Mouse (Mus musculus) megakaryocyte, embryonic 14.5 days (primary cell): ENCODE measurements around the gene Tubb2a. TPM values are rescaled to one million over a fixed set of nuclear protein-coding genes. Genes with fewer than 3 reads are reported as not detected.

Experiments used
- H3K27me3 ChIP-seq: replicated peaks from 2 replicates; pipeline ENCODE3; 2012; ENCODE audit warnings: inconsistent platforms
- H3K36me3 ChIP-seq: replicated peaks from 2 replicates; pipeline ENCODE3; 2012; ENCODE audit warnings: low read length, inconsistent platforms, mixed read lengths
- H3K4me1 ChIP-seq: 2 replicates; pipeline ENCODE4 v1.6.1; 2012; ENCODE audit warnings: inconsistent platforms
- H3K4me3 ChIP-seq: replicated peaks from 2 replicates; pipeline ENCODE3; 2012; ENCODE audit warnings: moderate library complexity, mild to moderate bottlenecking, inconsistent platforms
- H3K9me3 ChIP-seq: 2 replicates; pipeline ENCODE4 v1.6.1; 2012; ENCODE audit warnings: inconsistent platforms
- FLI1 ChIP-seq: IDR thresholded peaks from 2 replicates; pipeline ENCODE4 v1.6.1; 2012; ENCODE audit warnings: low read length, inconsistent platforms, mixed read lengths
- GATA1 ChIP-seq: IDR thresholded peaks from 3 replicates; pipeline ENCODE4 v1.6.1; 2012; ENCODE audit warnings: mixed read lengths, low read length, inconsistent platforms, borderline replicate concordance
- polyA plus RNA-seq: library from polyadenylated mRNA; stranded (reverse); fragments of >175 nt; gene quantifications from 2 replicates; pipeline ENCODE4 v1.2.3, GENCODE M21; 2012; ENCODE audit warnings: low replicate concordance; ENCODE audit not compliant: insufficient read depth

The Tubb2a gene
- polyA plus RNA-seq, 1 experiment, result 95.9 TPM

- peaks cover 12% of the 10 kb centered on the region for H3K9me3 ChIP-seq
- no peak overlapping the region for H3K4me3 ChIP-seq
- H3K36me3 ChIP-seq, result peaks cover 70% of the 10 kb centered on the region
- peaks cover 48% of the 10 kb centered on the region for H3K4me1 ChIP-seq
- H3K27me3 ChIP-seq, result no peaks in the 10 kb centered on the region
- TF ChIP-seq FLI1 (no peak), GATA1 (no peak)
These were observed 34.0 kb downstream of the Tubb2a start for GRCm38 (mm10) chr13:34043716-34044393.

DNA sequence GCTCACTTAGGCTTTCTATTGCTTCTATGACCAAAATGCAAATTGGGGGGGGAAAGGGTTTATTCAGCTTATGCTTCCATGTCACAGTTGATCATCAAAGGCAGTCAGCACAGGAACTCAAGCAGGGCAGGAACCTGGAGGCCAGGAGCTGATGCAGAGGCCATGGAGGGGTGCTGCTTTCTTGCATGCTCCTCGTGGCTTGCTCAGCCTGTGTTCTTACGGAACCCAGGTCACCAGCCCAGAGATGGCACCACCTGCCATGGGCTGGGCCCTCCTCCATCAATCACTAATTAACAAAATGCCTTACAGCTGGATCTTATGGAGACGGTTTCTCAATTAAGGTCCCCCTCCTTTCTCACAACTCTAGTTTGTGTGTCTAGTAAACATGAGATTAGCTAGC lies 37.7 kb downstream of the Tubb2a start:
- Histone ChIP-seq H3K4me3 (no peak overlapping the region), H3K4me1 (peaks cover 55% of the 10 kb centered on the region), H3K9me3 (peaks cover 12% of the 10 kb centered on the region), H3K36me3 (peaks cover 42% of the 10 kb centered on the region), H3K27me3 (no peaks in the 10 kb centered on the region)
- TF ChIP-seq GATA1, result no peak
- TF ChIP-seq FLI1, result no peak

DNA sequence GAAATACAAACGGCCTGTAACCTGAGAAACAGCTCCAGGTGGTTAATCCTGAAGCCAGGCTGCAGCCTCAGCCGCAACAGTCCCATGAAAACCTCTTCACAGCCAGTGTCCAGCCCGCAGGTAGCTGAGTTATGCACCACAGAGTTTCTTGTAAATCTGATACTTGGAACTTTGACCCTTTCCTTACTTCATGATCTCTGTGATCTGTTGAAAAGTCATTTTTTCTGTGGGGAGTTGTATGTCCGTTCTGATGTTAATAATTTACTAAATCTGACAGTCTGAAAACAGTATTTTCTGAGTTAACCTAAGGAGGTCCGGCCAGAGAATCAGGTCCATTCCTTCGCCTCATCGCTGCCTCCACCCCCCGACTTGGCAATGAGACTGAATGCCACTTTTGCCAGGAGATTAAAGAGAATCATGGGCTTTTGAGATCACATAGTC lies 38.9 kb downstream of the Tubb2a start:
- no peak overlapping the region for H3K4me3 ChIP-seq
- H3K9me3 ChIP-seq, result peaks cover 12% of the 10 kb centered on the region
- TF ChIP-seq FLI1 (no peak), GATA1 (no peak)
- H3K27me3 ChIP-seq, result no peaks in the 10 kb centered on the region
- H3K4me1 ChIP-seq, result peaks cover 64% of the 10 kb centered on the region
- peaks cover 41% of the 10 kb centered on the region for H3K36me3 ChIP-seq

- Histone ChIP-seq H3K9me3 (peaks cover 6% of the 10 kb centered on the region), H3K36me3 (peaks cover 41% of the 10 kb centered on the region), H3K27me3 (no peaks in the 10 kb centered on the region), H3K4me1 (peaks cover 69% of the 10 kb centered on the region), H3K4me3 (peak overlapping the region; percentile 96)
- TF ChIP-seq FLI1 (no peak), GATA1 (no peak)
These were observed 39.8 kb downstream of the Tubb2a start for GRCm38 (mm10) chr13:34038056-34038432.

DNA sequence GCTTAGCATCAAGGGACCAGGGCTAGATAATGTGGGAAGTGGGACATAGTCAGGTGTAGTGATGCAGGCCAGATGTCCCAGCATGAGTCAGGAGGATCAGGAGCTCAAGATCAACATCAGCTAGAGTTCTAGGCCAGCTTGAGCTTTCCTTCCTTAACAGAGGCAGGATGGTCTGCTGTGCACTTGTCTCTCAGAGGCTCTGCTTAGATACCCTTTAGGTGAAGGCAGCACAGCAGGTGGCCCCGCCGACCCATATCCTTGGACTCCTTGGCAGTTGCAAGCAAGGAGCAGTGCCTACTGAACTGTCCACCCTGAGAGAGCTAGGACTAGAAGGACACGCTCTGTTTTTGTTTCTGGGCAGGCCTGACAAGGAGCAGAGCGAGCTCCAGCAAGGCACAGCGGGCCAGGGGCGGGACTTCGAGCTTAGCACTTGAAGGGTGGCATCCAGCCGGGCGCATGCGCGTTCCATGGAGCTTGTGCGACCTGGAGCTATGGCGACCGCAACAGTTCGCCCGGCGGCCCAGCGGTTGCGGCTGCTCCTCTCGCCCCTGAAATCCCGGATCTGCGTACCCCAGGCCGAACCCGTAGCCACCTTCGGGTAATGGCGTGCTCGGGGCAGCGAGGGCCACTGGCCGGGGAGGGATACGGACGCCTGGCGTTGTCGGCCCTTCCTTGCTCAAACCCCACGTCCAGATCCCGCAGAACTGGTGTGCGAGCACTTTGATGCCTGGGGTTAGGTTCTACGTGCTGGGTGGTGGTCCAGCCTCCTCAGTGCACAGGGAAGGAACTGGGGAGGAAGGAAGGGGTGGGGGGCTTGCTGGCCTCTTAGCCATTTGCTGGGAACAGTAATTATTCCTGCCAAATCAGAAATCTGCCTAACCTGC lies 40.4 kb downstream of the Tubb2a start, which contains the start of gene Bphl:
Bphl (plus strand) TSS at position 426 of the 884 bp plus-strand sequence.
- Histone ChIP-seq H3K4me3 (peak within 1 kb of the TSS; percentile 96), H3K27me3 (no peaks in the 10 kb centered on the region), H3K36me3 (peaks cover 43% of the 10 kb centered on the region), H3K9me3 (peaks cover 6% of the 10 kb centered on the region), H3K4me1 (peaks cover 74% of the 10 kb centered on the region)
- TF ChIP-seq GATA1, result no peak
- TF ChIP-seq FLI1, result no peak

GRCm38 (mm10) chr13:34036726-34037125 lies 41.1 kb downstream of the Tubb2a start:
- TF ChIP-seq GATA1, result no peak
- TF ChIP-seq FLI1, result no peak
- Histone ChIP-seq H3K36me3 (peaks cover 44% of the 10 kb centered on the region), H3K4me3 (peak overlapping the region; percentile 96), H3K4me1 (peaks cover 74% of the 10 kb centered on the region), H3K9me3 (peaks cover 6% of the 10 kb centered on the region), H3K27me3 (no peaks in the 10 kb centered on the region)

- H3K4me1 ChIP-seq, result peaks cover 79% of the 10 kb centered on the region
- no peak for TF ChIP-seq FLI1
- TF ChIP-seq GATA1, result no peak
- H3K36me3 ChIP-seq, result peaks cover 56% of the 10 kb centered on the region
- no peak overlapping the region for H3K4me3 ChIP-seq
- H3K27me3 ChIP-seq, result no peaks in the 10 kb centered on the region
- peaks cover 6% of the 10 kb centered on the region for H3K9me3 ChIP-seq
These were observed 42.4 kb downstream of the Tubb2a start for GRCm38 (mm10) chr13:34035424-34035823.

DNA sequence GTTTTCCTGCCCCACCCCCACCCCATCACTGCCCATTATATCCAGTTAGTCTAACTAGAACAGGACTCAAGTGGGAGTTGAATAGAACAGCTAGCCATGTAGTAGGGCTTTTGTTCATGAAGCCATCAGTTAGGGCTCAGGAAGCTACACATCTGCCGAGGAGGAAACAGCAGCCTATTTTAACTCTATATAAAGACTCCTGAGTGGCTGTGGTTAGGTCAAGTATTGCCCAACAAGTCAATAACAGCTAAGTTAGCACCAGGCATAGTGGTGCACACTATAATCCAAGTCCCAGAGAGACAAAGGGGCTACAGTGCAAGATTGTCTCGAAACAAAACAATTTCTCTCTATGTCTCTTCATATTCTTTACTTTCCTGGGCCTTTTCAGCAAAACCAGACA lies 45.8 kb downstream of the Tubb2a start:
- no peaks in the 10 kb centered on the region for H3K27me3 ChIP-seq
- peaks cover 81% of the 10 kb centered on the region for H3K36me3 ChIP-seq
- no peaks in the 10 kb centered on the region for H3K9me3 ChIP-seq
- peaks cover 63% of the 10 kb centered on the region for H3K4me1 ChIP-seq
- H3K4me3 ChIP-seq, result no peak overlapping the region
- TF ChIP-seq FLI1 (no peak), GATA1 (no peak)

Other genes starting within 250 kb of the Tubb2a start
- gene Serpinb6e, start 234.6 kb downstream of the Tubb2a start, polyA plus RNA-seq, result not detected in 2 replicates
- not detected in 2 replicates for gene Serpinb6c, start 172.3 kb downstream of the Tubb2a start, polyA plus RNA-seq
- gene Nqo2, start 113.3 kb downstream of the Tubb2a start, polyA plus RNA-seq, result 2.6 TPM in 1 of 2 replicates, not detected in the other
- 3.4 and 8.7 TPM in 2 replicates for gene Ripk1, start 75.6 kb downstream of the Tubb2a start, polyA plus RNA-seq
- gene Serpinb6a, start 75.2 kb downstream of the Tubb2a start, polyA plus RNA-seq, result 26.2 and 48.5 TPM in 2 replicates
- gene Bphl, start 40.4 kb downstream of the Tubb2a start, polyA plus RNA-seq, result 20.4 and 35.2 TPM in 2 replicates
- gene Tubb2b, start 52.5 kb upstream of the Tubb2a start, polyA plus RNA-seq, result 11.0 and 15.6 TPM in 2 replicates
- 32.8 and 36.0 TPM in 2 replicates for gene Psmg4, start 85.0 kb upstream of the Tubb2a start, polyA plus RNA-seq